Mouse (Mus musculus) CH12.LX (cell line): ENCODE results near the gene Fbxo6. TPM values are rescaled to one million over a fixed set of nuclear protein-coding genes. Genes with fewer than 3 reads are reported as not detected.

Source experiments
- DNase-seq: peaks from one replicate; pipeline ENCODE4 v3.0.0-alpha.2; 2013; ENCODE audit errors: extremely low read depth
- H3K27ac ChIP-seq: 2 replicates; pipeline ENCODE4 v1.5.1; 2012; ENCODE audit warnings: low read depth, mild to moderate bottlenecking, control low read depth, moderate library complexity; ENCODE audit not compliant: insufficient read depth
- H3K27me3 ChIP-seq: replicated peaks from 2 replicates; pipeline ENCODE3; 2012; ENCODE audit warnings: inconsistent platforms
- H3K36me3 ChIP-seq, 2 experiments: replicated peaks in 1 of 2; 2 replicates each; pipeline versions ENCODE3 to v1.6.1; 2012; ENCODE audit warnings: inconsistent platforms in 1 of 2, low read length in 1 of 2, mild to moderate bottlenecking in 1 of 2, mixed read lengths in 1 of 2, moderate library complexity in 1 of 2; ENCODE audit not compliant: control insufficient read depth in 1 of 2, insufficient read depth in 1 of 2
- H3K4me1 ChIP-seq, 2 experiments: 2 replicates each; pipeline ENCODE4 v1.6.1; 2012; ENCODE audit warnings: inconsistent platforms in 1 of 2, moderate library complexity in 1 of 2; ENCODE audit not compliant: insufficient read depth in 2 of 2, control insufficient read depth in 1 of 2
- H3K4me2 ChIP-seq: 2 replicates; pipeline ENCODE4 v1.6.1; 2012; ENCODE audit warnings: low read depth, mild to moderate bottlenecking, control low read depth; ENCODE audit not compliant: poor library complexity, insufficient read depth, severe bottlenecking
- H3K4me3 ChIP-seq, 3 experiments: fragments of 150-350 bp in 1 of 3; sonication (generic) in 1 of 3; replicated peaks in 1 of 3; 2 replicates each; pipeline versions ENCODE3 to v1.5.1; 2011 to 2012; ENCODE audit warnings: low read depth in 2 of 3, low read length in 2 of 3, mild to moderate bottlenecking in 2 of 3, moderate library complexity in 2 of 3, control low read depth in 1 of 3, improper control_type of control experiment in 1 of 3, inconsistent platforms in 1 of 3, mixed read lengths in 1 of 3; ENCODE audit not compliant: poor library complexity in 1 of 3
- H3K79me2 ChIP-seq: replicated peaks from 2 replicates; pipeline ENCODE4 v1.6.1; 2012; ENCODE audit warnings: mild to moderate bottlenecking, moderate library complexity; ENCODE audit not compliant: control insufficient read depth, poor library complexity, insufficient read depth, severe bottlenecking; ENCODE audit errors: extremely low read depth
- H3K9ac ChIP-seq: 2 replicates; pipeline ENCODE4 v1.6.1; 2012; ENCODE audit warnings: low read depth, mild to moderate bottlenecking, control low read depth, moderate library complexity; ENCODE audit not compliant: insufficient read depth
- H3K9me3 ChIP-seq: replicated peaks from 2 replicates; pipeline ENCODE3; 2012; ENCODE audit warnings: low read length, inconsistent platforms, mixed read lengths
- BHLHE40 ChIP-seq: IDR thresholded peaks from 2 replicates; pipeline ENCODE4 v1.6.1; 2011; ENCODE audit warnings: mild to moderate bottlenecking, low read depth, low read length, improper control_type of control experiment
- CTCF ChIP-seq, 2 experiments: IDR thresholded peaks in 1 of 2; conservative IDR thresholded peaks in 1 of 2; 2 replicates each; pipeline ENCODE4 v1.5.1; 2011 to 2012; ENCODE audit warnings: low read depth in 2 of 2, low read length in 2 of 2, improper control_type of control experiment in 1 of 2, inconsistent platforms in 1 of 2, mild to moderate bottlenecking in 1 of 2, moderate library complexity in 1 of 2
- E2F4 ChIP-seq: IDR thresholded peaks from 2 replicates; pipeline ENCODE4 v1.6.1; 2011; ENCODE audit warnings: low read depth, low read length, improper control_type of control experiment; ENCODE audit not compliant: insufficient replicate concordance
- ELF1 ChIP-seq: IDR thresholded peaks from 2 replicates; pipeline ENCODE4 v1.6.1; 2014; ENCODE audit warnings: low read depth, mild to moderate bottlenecking, inconsistent platforms, low read length, improper control_type of control experiment
- EP300 ChIP-seq: IDR thresholded peaks from 2 replicates; pipeline ENCODE4 v1.6.1; 2011; ENCODE audit warnings: low read length, improper control_type of control experiment
- ETS1 ChIP-seq: conservative IDR thresholded peaks from 2 replicates; pipeline ENCODE4 v1.6.1; 2012; ENCODE audit warnings: low read depth, mild to moderate bottlenecking, inconsistent platforms, low read length, improper control_type of control experiment, moderate library complexity
- HCFC1 ChIP-seq: IDR thresholded peaks from 2 replicates; pipeline ENCODE4 v1.6.1; 2012; ENCODE audit warnings: low read depth, mild to moderate bottlenecking, inconsistent platforms, low read length, improper control_type of control experiment
- JUN ChIP-seq: IDR thresholded peaks from 2 replicates; pipeline ENCODE4 v1.6.1; 2011; ENCODE audit warnings: low read depth, mild to moderate bottlenecking, low read length, improper control_type of control experiment, moderate library complexity; ENCODE audit not compliant: insufficient read depth
- KAT2A ChIP-seq: IDR thresholded peaks from 2 replicates; pipeline ENCODE4 v1.6.1; 2012; ENCODE audit warnings: low read length, improper control_type of control experiment, inconsistent platforms; ENCODE audit not compliant: insufficient replicate concordance
- MAFK ChIP-seq: IDR thresholded peaks from 2 replicates; pipeline ENCODE4 v1.6.1; 2011; ENCODE audit warnings: low read length, improper control_type of control experiment; ENCODE audit not compliant: insufficient replicate concordance
- MAZ ChIP-seq: IDR thresholded peaks from 2 replicates; pipeline ENCODE4 v1.6.1; 2012; ENCODE audit warnings: low read depth, mild to moderate bottlenecking, inconsistent platforms, low read length, improper control_type of control experiment, moderate library complexity
- NRF1 ChIP-seq: IDR thresholded peaks from 2 replicates; pipeline ENCODE4 v1.6.1; 2014; ENCODE audit warnings: low read depth, mild to moderate bottlenecking, inconsistent platforms, low read length, improper control_type of control experiment, moderate library complexity
- RAD21 ChIP-seq: IDR thresholded peaks from 2 replicates; pipeline ENCODE4 v1.6.1; 2011; ENCODE audit warnings: low read depth, mild to moderate bottlenecking, low read length, improper control_type of control experiment, moderate library complexity
- RCOR1 ChIP-seq: conservative IDR thresholded peaks from 2 replicates; pipeline ENCODE4 v1.6.1; 2012; ENCODE audit warnings: low read depth, mild to moderate bottlenecking, inconsistent platforms, low read length, improper control_type of control experiment
- SMC3 ChIP-seq: IDR thresholded peaks from 2 replicates; pipeline ENCODE4 v1.6.1; 2011; ENCODE audit warnings: low read depth, low read length, improper control_type of control experiment
- TBP ChIP-seq: conservative IDR thresholded peaks from 2 replicates; pipeline ENCODE4 v1.6.1; 2011; ENCODE audit warnings: low read depth, low read length, improper control_type of control experiment
- UBTF ChIP-seq: IDR thresholded peaks from 2 replicates; pipeline ENCODE4 v1.6.1; 2012; ENCODE audit warnings: low read depth, mild to moderate bottlenecking, inconsistent platforms, low read length, improper control_type of control experiment, moderate library complexity
- USF2 ChIP-seq: conservative IDR thresholded peaks from 2 replicates; pipeline ENCODE4 v1.6.1; 2011; ENCODE audit warnings: low read depth, low read length, improper control_type of control experiment
- ZC3H11A ChIP-seq: IDR thresholded peaks from 2 replicates; pipeline ENCODE4 v1.6.1; 2012; ENCODE audit warnings: low read depth, mild to moderate bottlenecking, inconsistent platforms, low read length, improper control_type of control experiment
- ZKSCAN1 ChIP-seq: IDR thresholded peaks from 2 replicates; pipeline ENCODE4 v1.6.1; 2012; ENCODE audit warnings: low read depth, inconsistent platforms, low read length, improper control_type of control experiment, borderline replicate concordance
- ZNF384 ChIP-seq: IDR thresholded peaks from 2 replicates; pipeline ENCODE4 v1.6.1; 2012; ENCODE audit warnings: low read depth, low read length, improper control_type of control experiment, inconsistent platforms
- dilution Hi-C: fragments of 300-500 bp; cut with MboI; formaldehyde crosslinking; loops from 2 replicates; pipeline ENCODE4 v1.14.3; 2020; ENCODE audit warnings: low sequenced_read_pairs; ENCODE audit not compliant: extremely low pct_unique_long_range_greater_than_20kb, extremely low pct_ligation_motif_present
- in situ Hi-C: fragments of 300-500 bp; cut with MboI; formaldehyde crosslinking; loops from 3 replicates; pipeline ENCODE4 v1.14.3; 2019; ENCODE audit warnings: low sequenced_read_pairs, low pct_ligation_motif_present, low pct_unique_long_range_greater_than_20kb, mixed read lengths
- polyA plus RNA-seq: library from polyadenylated mRNA; unstranded; fragments of >175 nt; gene quantifications from 2 replicates; pipeline ENCODE4 v1.2.1, GENCODE M21; 2012; ENCODE audit warnings: low read depth; ENCODE audit not compliant: insufficient read length
- total RNA-seq, 2 experiments: library from RNA; depleted of rRNA; stranded (reverse); fragments of 300-350 nt in 1 of 2; fragments of >200 nt in 1 of 2; gene quantifications; 2 replicates each; pipeline ENCODE4 v1.2.3; 2012 to 2014

Gene Fbxo6
- total and polyA plus RNA-seq, 3 experiments: 20.8 to 32.5 (median 25.7) TPM

- H3K79me2 ChIP-seq: no peaks in the 10 kb centered on the region
- H3K4me2 ChIP-seq: no peak overlapping the region
- dilution Hi-C loops: no loop called here
- DNase-seq: no peak
- H3K4me1 ChIP-seq: peaks cover 0 to 2% of the 10 kb centered on the region in 2 experiments; a peak in 1 of 4 replicates
- H3K4me3 ChIP-seq: no peak overlapping the region
- in situ Hi-C loops: loop anchor here (5.0 to 25.0 kb wide), 3 partner anchors 74 to 441 kb away; partner anchors contain the start of gene Masp2
- TF ChIP-seq ETS1 (no peak), ZNF384 (no peak), USF2 (no peak), JUN (no peak), ZC3H11A (no peak), SMC3 (no peak), NRF1 (no peak), HCFC1 (no peak), E2F4 (no peak), UBTF (no peak), EP300 (no peak), RCOR1 (no peak), MAFK (no peak), BHLHE40 (no peak)
- TF ChIP-seq, all 38 proteins: peak for 0
- Histone ChIP-seq H3K36me3 (no peaks in the 10 kb centered on the region), H3K27me3 (peaks cover 79% of the 10 kb centered on the region), H3K9me3 (no peaks in the 10 kb centered on the region), H3K27ac (no peak overlapping the region), H3K9ac (no peak overlapping the region)
Observed at GRCm38 (mm10) chr4:148171261-148171660, 19.3 kb upstream of the Fbxo6 start.

DNA sequence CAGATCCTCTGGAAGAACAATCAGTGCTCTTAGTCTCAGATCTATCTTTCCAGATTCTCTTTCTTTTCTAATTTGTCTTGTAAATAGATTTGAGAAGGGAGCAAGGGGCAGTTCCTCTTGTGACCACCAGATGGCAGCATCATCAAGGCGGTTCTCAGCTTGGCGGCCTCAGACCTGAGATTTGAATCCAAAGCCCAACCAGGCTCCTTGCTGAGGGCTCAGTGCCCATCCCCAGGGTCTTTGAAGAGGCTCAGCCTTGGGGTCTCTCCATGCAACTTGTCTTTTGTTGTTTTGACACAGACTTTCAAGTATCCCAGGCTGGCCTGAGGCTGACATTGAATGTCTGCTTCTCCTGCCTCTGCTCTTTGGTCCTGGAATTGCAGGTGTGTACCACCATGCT, 18.9 kb upstream of the Fbxo6 start:
- Histone ChIP-seq H3K79me2 (no peaks in the 10 kb centered on the region), H3K9me3 (no peaks in the 10 kb centered on the region), H3K36me3 (no peaks in the 10 kb centered on the region), H3K27ac (no peak overlapping the region), H3K4me2 (no peak overlapping the region), H3K9ac (no peak overlapping the region), H3K4me1 (peaks cover 0 to 2% of the 10 kb centered on the region in 2 experiments; a peak in 1 of 4 replicates), H3K4me3 (no peak overlapping the region)
- peak; percentile 41 for DNase-seq
- dilution Hi-C loops (no loop called here), in situ Hi-C loops (loop anchor here (5.0 to 25.0 kb wide), 3 partner anchors 74 to 441 kb away; partner anchors contain the start of gene Masp2)
- TF ChIP-seq TBP (no peak), EP300 (no peak), SMC3 (peak; percentile 79), ZKSCAN1 (no peak), KAT2A (no peak), RAD21 (peak; percentile 93), ELF1 (no peak), MAZ (no peak), CTCF (conservative IDR thresholded peaks at IDR 0.05 in 1 of 2, IDR thresholded peaks at IDR 0.05 in 1 of 2; ENCODE audit: low read depth in 2 of 2, low read length in 2 of 2) (peak; percentile 92 to 97), ZC3H11A (no peak), BHLHE40 (no peak), UBTF (no peak)
- TF ChIP-seq, all 38 proteins: peak for 3
- peaks cover 79% of the 10 kb centered on the region for H3K27me3 ChIP-seq
